Mouse (Mus musculus) embryo, embryonic 11 days (tissue): ENCODE data around the gene Cyp2c38.
"Not testable (repeated sequence)": the region's sequence is repeated elsewhere in the genome, so short reads cannot be mapped to it uniquely, and the experiment has no call there.

ENCODE experiments used
- DNase-seq: peaks from one replicate; pipeline ENCODE4 v3.0.0-alpha.2; 2015

Gene Cyp2c38

GRCm38 (mm10) chr19:39462941-39463340 is at the start of gene Cyp2c38:
Gene Cyp2c38, minus strand, starts transcription at chr19:39463075.
- no peak for DNase-seq

GRCm38 (mm10) chr19:39510534-39510933 is 47.7 kb upstream of the Cyp2c38 start, which contains the start of gene Cyp2c39:
Gene Cyp2c39, plus strand, starts transcription at chr19:39510862.
- no peak for DNase-seq

- no peak for DNase-seq
These were observed 46.7 kb upstream of the Cyp2c38 start for GRCm38 (mm10) chr19:39509533-39509932.

- no peak for DNase-seq
These were observed 43.5 kb upstream of the Cyp2c38 start for GRCm38 (mm10) chr19:39506341-39506740.

- not testable (repeated sequence) for DNase-seq
These were observed 21.1 kb upstream of the Cyp2c38 start for GRCm38 (mm10) chr19:39483961-39484360.

GRCm38 (mm10) chr19:39463923-39464322 is 1.0 kb upstream of the Cyp2c38 start:
- DNase-seq, result no peak
